Mouse (Mus musculus): ENCODE data around the gene Prlr. TPM values are rescaled to one million over a fixed set of nuclear protein-coding genes. Genes with fewer than 3 reads are reported as not detected.

Prlr gene
- polyA plus RNA-seq, 1 experiment from 2014 or later = 1.5 TPM

DNA sequence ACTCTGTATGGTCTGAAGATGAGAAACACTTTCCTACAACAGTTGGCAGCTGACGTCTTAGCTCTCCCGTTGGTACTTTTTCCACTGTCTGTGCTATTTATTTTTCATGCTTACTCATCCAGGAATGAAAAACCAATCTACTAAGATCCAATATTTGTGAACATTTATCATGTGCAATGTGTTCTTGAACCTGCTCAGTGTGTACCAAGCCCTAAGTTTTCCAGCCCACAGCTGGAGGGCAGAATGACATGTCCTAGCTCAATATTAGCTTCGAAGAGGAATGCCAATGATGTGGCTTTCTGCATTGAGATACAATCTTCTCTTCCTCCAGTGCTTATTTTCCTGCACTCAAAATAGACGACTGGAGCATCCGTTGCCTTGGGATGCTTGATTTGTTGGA, 24.0 kb downstream of the Prlr start:
- Histone ChIP-seq H3K27ac (replicated peaks) (no peak overlapping the region), H3K36me3 (no peaks in the 10 kb centered on the region), H3K4me3 (replicated peaks) (no peak overlapping the region), H3K27me3 (no peaks in the 10 kb centered on the region), H3K4me2 (replicated peaks) (no peak overlapping the region), H3K9ac (no peak overlapping the region), H3K4me1 (no peaks in the 10 kb centered on the region), H3K9me3 (replicated peaks) (no peaks in the 10 kb centered on the region)
- WGBS = 78% methylated on average over 5 of the region's 5 CpGs
- ATAC-seq (ENCODE audit: insufficient number of reproducible peaks, low FRiP score, low TSS enrichment, low read depth) = no peak

DNA sequence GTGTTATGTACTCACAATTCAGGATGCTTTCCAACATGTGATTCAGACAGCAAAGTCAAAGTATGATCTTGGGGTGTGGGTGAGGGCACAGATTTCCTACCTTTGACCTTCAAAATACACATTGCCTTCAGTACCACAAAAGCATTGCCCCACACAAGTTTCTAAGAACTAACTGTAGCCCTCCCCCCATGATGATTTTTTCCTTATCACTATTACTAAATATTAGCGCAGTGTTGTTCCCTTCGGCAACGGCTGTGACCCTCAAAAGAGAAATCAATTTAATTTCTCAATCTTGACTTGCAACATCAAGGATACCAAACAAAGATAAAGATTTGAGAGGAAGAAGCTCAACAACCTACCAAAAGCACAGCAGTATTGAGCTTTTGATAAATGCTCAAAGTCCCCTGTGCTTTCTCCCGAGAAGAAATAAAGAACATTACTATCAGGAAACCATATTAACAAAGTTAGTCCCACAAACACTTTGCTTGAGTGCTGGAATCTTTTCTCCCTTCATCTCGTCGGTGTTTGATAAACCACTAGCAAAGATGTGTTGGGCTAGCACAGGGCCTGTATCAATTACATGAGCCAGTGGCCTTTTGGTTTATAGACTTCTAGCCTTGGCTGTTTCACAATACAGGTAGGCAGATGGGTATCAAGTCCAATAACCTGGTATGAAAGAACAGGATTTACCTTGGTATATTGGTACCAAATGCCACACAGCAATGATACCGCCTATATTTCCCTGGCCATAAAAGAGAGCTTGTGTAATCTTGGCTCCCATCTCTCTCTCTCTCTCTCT, 25.7 kb downstream of the Prlr start:
- Histone ChIP-seq H3K4me1 (no peaks in the 10 kb centered on the region), H3K4me3 (replicated peaks) (no peak overlapping the region), H3K27ac (replicated peaks) (no peak overlapping the region), H3K4me2 (replicated peaks) (no peak overlapping the region), H3K9me3 (replicated peaks) (no peaks in the 10 kb centered on the region), H3K27me3 (no peaks in the 10 kb centered on the region), H3K9ac (no peak overlapping the region), H3K36me3 (no peaks in the 10 kb centered on the region)
- no peak for ATAC-seq (ENCODE audit: insufficient number of reproducible peaks, low FRiP score, low TSS enrichment, low read depth)
- 96% methylated on average over 7 of the region's 7 CpGs for WGBS

DNA sequence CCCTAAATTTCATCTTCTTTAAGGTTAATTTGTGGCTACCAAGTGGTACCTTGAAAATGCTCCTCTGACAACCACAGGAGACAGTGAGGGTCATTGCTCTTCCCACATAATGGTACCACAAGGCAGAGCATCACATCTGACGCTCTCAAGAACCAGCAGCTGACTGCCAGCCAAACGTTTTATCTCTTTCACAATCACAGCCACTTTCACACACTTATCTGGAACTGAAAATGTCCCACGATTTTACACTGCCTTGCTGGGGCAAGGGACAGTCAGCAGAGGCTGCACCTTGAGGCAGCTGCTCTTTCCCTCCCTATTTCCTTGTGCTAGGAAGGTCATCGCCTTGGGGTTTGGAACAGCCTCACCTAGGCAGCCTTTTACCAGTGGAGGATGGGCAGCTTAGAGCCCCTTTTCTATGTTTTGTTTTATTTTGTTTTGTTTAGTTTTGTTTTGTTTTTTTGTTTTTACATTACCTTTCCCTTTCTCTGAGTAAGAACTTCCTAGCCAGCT, 33.3 kb downstream of the Prlr start:
- WGBS = 56% methylated on average over 4 of the region's 4 CpGs
- no peak overlapping the region for H3K27ac ChIP-seq (replicated peaks)
- no peaks in the 10 kb centered on the region for H3K9me3 ChIP-seq (replicated peaks)
- H3K9ac ChIP-seq = no peak overlapping the region
- no peaks in the 10 kb centered on the region for H3K4me1 ChIP-seq
- no peak for ATAC-seq (ENCODE audit: insufficient number of reproducible peaks, low FRiP score, low TSS enrichment, low read depth)
- no peak overlapping the region for H3K4me2 ChIP-seq (replicated peaks)
- no peaks in the 10 kb centered on the region for H3K27me3 ChIP-seq
- H3K36me3 ChIP-seq = no peaks in the 10 kb centered on the region
- no peak overlapping the region for H3K4me3 ChIP-seq (replicated peaks)

DNA sequence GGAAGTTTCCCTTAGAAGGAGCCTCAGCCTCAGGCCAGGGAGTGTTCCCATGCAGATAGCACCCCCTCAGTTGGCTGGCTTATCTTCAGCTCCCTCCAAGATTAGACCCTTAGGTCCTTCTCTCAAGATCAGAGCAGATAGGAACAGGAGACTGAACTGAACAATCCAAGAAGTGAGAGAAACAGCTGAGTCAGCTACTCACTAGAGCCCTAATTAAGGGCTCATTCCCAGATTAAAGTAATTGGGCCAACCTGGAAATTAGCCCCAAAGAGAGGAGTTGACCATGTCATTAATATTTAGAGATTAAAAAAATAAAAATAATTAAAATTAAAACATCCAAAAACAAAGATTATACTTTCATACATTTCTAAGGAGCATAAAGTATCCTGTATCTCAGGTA, 35.0 kb downstream of the Prlr start:
- Histone ChIP-seq H3K9ac (no peak overlapping the region), H3K27me3 (no peaks in the 10 kb centered on the region), H3K4me3 (replicated peaks) (no peak overlapping the region), H3K27ac (replicated peaks) (no peak overlapping the region), H3K9me3 (replicated peaks) (no peaks in the 10 kb centered on the region), H3K36me3 (no peaks in the 10 kb centered on the region), H3K4me1 (no peaks in the 10 kb centered on the region), H3K4me2 (replicated peaks) (no peak overlapping the region)
- no peak for ATAC-seq (ENCODE audit: insufficient number of reproducible peaks, low FRiP score, low TSS enrichment, low read depth)

DNA sequence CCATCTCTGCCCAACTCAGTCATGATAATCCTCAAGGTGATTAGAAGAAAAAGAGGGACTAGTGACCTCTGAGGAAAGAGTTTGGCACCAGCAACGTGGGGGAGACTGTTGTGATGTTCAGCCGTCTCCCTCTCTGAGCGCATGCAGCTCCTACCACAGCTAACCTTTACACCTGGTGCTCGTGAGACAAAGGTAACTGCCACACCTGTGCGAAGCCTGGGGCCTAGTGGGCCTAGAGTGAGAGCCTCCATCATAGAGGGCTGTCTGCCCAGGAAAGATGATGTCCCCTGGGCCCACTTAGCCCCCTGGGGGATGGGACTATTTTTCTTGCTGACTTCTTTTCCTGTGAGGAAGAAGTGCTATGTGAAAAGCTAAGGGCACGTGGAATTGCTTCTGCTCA, 36.2 kb downstream of the Prlr start:
- no peaks in the 10 kb centered on the region for H3K27me3 ChIP-seq
- no peaks in the 10 kb centered on the region for H3K9me3 ChIP-seq (replicated peaks)
- H3K4me3 ChIP-seq (replicated peaks) = no peak overlapping the region
- H3K27ac ChIP-seq (replicated peaks) = no peak overlapping the region
- H3K4me2 ChIP-seq (replicated peaks) = no peak overlapping the region
- no peaks in the 10 kb centered on the region for H3K36me3 ChIP-seq
- no peak for ATAC-seq (ENCODE audit: insufficient number of reproducible peaks, low FRiP score, low TSS enrichment, low read depth)
- WGBS = 80% methylated on average over 6 of the region's 6 CpGs
- no peaks in the 10 kb centered on the region for H3K4me1 ChIP-seq
- H3K9ac ChIP-seq = no peak overlapping the region

DNA sequence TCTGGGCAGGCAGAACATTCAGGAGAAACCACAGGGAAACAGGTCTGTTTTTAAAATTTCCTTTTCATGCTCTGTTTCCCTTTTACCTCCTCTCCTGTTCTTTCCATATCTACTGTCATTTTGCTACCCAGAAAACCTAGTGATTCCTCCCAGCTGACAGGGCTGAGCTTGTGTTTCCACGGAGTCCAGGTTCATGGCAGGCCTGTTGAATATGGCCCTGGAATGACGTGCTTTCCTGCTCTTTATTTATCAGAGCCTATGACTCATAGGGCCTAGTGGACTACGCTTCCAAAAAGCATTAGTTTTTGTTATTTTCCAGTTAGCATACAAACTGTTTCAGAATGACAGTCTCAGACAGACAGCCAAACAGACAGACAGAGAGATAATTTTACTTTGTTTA, 36.7 kb downstream of the Prlr start:
- no peak overlapping the region for H3K9ac ChIP-seq
- H3K27me3 ChIP-seq = no peaks in the 10 kb centered on the region
- ATAC-seq (ENCODE audit: insufficient number of reproducible peaks, low FRiP score, low TSS enrichment, low read depth) = no peak
- no peak overlapping the region for H3K4me2 ChIP-seq (replicated peaks)
- H3K27ac ChIP-seq (replicated peaks) = no peak overlapping the region
- no peaks in the 10 kb centered on the region for H3K36me3 ChIP-seq
- 68% methylated on average over 3 of the region's 3 CpGs for WGBS
- H3K4me3 ChIP-seq (replicated peaks) = no peak overlapping the region
- H3K9me3 ChIP-seq (replicated peaks) = no peaks in the 10 kb centered on the region
- H3K4me1 ChIP-seq = no peaks in the 10 kb centered on the region

DNA sequence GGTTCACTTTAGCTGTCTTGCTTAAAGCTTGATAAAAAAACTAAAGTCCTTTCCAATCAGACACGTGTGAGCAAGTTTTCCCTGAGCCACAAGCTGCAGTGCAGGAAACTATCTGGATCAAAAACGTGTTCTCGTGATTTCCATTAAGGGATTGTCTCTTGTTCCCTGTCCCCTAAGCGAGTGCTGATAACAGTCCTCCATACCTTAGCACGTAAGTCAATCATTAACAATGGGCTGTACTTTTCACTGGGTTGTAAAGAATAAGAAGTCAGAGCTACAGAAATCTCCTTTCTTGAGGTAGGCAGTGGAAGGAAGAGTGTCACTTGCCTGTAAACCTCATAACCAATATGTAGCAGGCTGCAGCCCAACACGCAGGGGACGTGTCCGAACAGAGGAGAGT, 38.7 kb downstream of the Prlr start:
- ATAC-seq (ENCODE audit: insufficient number of reproducible peaks, low FRiP score, low TSS enrichment, low read depth) = no peak
- no peaks in the 10 kb centered on the region for H3K27me3 ChIP-seq
- 80% methylated on average over 8 of the region's 8 CpGs for WGBS
- no peaks in the 10 kb centered on the region for H3K9me3 ChIP-seq (replicated peaks)
- no peak overlapping the region for H3K9ac ChIP-seq
- no peak overlapping the region for H3K4me2 ChIP-seq (replicated peaks)
- no peaks in the 10 kb centered on the region for H3K4me1 ChIP-seq
- no peaks in the 10 kb centered on the region for H3K36me3 ChIP-seq
- H3K4me3 ChIP-seq (replicated peaks) = no peak overlapping the region
- H3K27ac ChIP-seq (replicated peaks) = no peak overlapping the region

DNA sequence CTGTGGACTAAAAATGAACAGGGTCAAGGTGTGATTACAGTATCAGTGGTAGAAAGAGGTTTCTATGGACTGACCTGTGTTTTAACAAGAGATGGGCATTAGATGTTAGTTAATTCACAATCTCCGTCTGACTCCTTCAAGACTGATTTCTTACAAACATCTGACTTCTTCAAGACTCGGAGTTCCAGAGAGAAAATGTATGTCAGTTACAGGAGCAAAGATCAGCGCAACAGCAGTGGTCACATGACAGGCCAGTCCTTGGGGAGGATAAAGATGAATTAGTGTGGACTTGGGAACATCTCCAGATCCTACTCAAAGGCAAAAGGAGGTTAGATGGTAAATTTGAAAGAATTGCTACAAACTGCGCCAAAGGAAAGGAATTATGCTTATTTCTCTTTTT, 39.2 kb downstream of the Prlr start:
- H3K9me3 ChIP-seq (replicated peaks) = no peaks in the 10 kb centered on the region
- no peak overlapping the region for H3K9ac ChIP-seq
- 87% methylated on average over 4 of the region's 4 CpGs for WGBS
- no peak overlapping the region for H3K27ac ChIP-seq (replicated peaks)
- H3K4me1 ChIP-seq = no peaks in the 10 kb centered on the region
- no peaks in the 10 kb centered on the region for H3K27me3 ChIP-seq
- no peaks in the 10 kb centered on the region for H3K36me3 ChIP-seq
- no peak overlapping the region for H3K4me3 ChIP-seq (replicated peaks)
- no peak for ATAC-seq (ENCODE audit: insufficient number of reproducible peaks, low FRiP score, low TSS enrichment, low read depth)
- H3K4me2 ChIP-seq (replicated peaks) = no peak overlapping the region

DNA sequence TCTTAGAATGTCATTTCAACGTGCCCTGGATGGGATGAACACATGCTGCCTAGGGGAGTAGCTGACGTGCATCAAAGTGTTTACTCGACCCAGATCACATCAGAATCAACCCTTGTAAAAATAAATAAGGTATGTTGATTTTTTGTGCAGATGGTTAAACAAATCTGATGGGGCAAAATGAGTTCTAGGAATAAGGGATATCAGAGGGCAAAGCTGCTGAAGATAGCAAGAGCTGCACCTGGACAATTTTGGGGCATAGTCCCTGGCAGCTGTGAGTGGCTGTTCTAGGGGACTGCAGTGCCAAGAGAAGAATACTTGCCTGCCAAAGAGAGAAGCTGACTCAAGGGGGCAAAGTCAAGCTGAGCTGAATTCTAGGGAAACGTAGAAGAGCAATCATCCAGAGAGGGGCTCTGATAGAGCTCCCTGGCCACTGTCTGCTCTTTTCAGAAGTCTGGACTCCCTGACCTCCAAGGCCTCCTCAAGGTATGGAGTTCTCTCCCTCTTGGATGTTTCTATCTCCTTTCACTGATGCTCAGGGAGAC, 46.6 kb downstream of the Prlr start:
- ATAC-seq (ENCODE audit: insufficient number of reproducible peaks, low FRiP score, low TSS enrichment, low read depth) = no peak
- H3K27me3 ChIP-seq = no peaks in the 10 kb centered on the region

DNA sequence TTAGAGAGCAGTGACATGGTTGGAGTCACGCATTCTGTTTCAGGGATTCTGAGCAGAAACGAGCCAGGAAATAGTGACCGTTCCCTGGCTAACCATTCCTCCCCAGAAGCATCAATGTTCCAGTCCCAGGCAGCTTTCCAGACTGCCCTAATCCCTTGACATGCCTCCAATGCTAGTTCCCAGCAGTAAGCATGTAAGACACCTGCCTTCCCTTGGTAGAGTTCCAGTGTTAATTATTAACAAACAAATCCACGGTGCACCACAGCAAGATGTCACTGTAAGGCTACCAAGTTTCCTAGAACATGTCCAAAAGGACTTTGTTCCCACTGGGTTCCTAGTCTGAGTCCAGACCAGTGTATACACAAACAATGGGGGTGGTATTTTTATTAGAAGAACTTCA, 48.7 kb downstream of the Prlr start:
- H3K27me3 ChIP-seq = no peaks in the 10 kb centered on the region
- H3K36me3 ChIP-seq = no peaks in the 10 kb centered on the region
- no peak overlapping the region for H3K27ac ChIP-seq (replicated peaks)
- H3K4me2 ChIP-seq (replicated peaks) = no peak overlapping the region
- no peaks in the 10 kb centered on the region for H3K4me1 ChIP-seq
- no peak overlapping the region for H3K9ac ChIP-seq
- no peaks in the 10 kb centered on the region for H3K9me3 ChIP-seq (replicated peaks)
- WGBS = 82% methylated on average over 4 of the region's 4 CpGs
- no peak overlapping the region for H3K4me3 ChIP-seq (replicated peaks)
- ATAC-seq (ENCODE audit: insufficient number of reproducible peaks, low FRiP score, low TSS enrichment, low read depth) = no peak

More for the DNA sequence above, 46.6 kb downstream of the Prlr start:
- no peak overlapping the region for H3K9ac ChIP-seq
- no peak overlapping the region for H3K27ac ChIP-seq (replicated peaks)
- 81% methylated on average over 4 of the region's 4 CpGs for WGBS
- no peaks in the 10 kb centered on the region for H3K36me3 ChIP-seq
- H3K4me2 ChIP-seq (replicated peaks) = no peak overlapping the region
- H3K4me1 ChIP-seq = no peaks in the 10 kb centered on the region
- H3K9me3 ChIP-seq (replicated peaks) = no peaks in the 10 kb centered on the region
- no peak overlapping the region for H3K4me3 ChIP-seq (replicated peaks)

DNA sequence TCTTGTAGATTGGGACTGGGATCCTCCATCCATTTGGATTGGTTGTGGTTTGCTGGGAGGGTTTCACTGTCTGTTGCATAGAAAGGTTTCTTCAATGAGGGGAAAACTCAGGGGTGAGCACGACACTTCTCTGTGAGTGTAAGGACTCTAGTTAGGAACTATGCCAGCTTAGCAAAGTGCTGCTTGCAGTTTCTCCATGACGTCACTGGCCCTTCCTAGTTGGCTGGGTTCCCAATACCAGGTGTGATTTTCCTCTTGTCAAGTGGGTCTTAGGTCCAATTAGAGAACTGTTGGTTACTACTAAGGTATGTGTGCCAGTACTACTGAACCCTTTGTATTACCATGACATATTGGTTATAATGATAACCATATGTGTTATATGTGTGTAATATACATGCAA, 51.6 kb downstream of the Prlr start:
- H3K9ac ChIP-seq = no peak overlapping the region
- whole genome bisulfite sequencing = 78% methylated on average over 2 of the region's 2 CpGs
- no peaks in the 10 kb centered on the region for H3K4me1 ChIP-seq
- no peak overlapping the region for H3K27ac ChIP-seq (replicated peaks)
- H3K36me3 ChIP-seq = no peaks in the 10 kb centered on the region
- no peak overlapping the region for H3K4me2 ChIP-seq (replicated peaks)
- no peak for ATAC-seq (ENCODE audit: insufficient number of reproducible peaks, low FRiP score, low TSS enrichment, low read depth)
- no peak overlapping the region for H3K4me3 ChIP-seq (replicated peaks)
- H3K27me3 ChIP-seq = no peaks in the 10 kb centered on the region
- H3K9me3 ChIP-seq (replicated peaks) = no peaks in the 10 kb centered on the region

DNA sequence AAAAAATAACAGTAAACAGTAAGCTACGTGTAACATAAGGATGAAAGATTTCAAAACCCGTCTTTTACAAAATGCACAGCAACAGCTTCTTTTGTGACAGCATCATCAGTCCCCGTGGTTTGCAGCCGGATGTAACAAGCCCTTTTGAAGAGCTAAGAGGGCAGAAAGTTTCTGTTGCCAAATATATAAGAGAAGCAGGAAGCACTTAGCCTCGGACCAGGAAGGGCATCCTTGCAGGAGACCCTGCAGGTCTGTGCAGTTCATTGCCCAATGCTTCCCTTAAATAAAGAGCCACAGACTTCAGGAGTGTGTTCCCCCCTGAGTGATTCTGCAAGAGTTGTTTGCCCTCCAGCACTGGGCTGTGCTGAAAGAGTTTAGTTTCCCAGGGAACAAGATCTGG, 58.9 kb downstream of the Prlr start:
- H3K4me2 ChIP-seq (replicated peaks) = no peak overlapping the region
- WGBS = 65% methylated on average over 5 of the region's 5 CpGs
- ATAC-seq (ENCODE audit: insufficient number of reproducible peaks, low FRiP score, low TSS enrichment, low read depth) = no peak
- H3K9ac ChIP-seq = no peak overlapping the region
- H3K36me3 ChIP-seq = no peaks in the 10 kb centered on the region
- no peak overlapping the region for H3K27ac ChIP-seq (replicated peaks)
- H3K9me3 ChIP-seq (replicated peaks) = no peaks in the 10 kb centered on the region
- no peaks in the 10 kb centered on the region for H3K4me1 ChIP-seq
- H3K4me3 ChIP-seq (replicated peaks) = no peak overlapping the region
- no peaks in the 10 kb centered on the region for H3K27me3 ChIP-seq
